Mouse (Mus musculus): ENCODE results near the gene Vmn1r116.
"Not testable (repeated sequence)": the region's sequence is repeated elsewhere in the genome, so short reads cannot be mapped to it uniquely, and the experiment has no call there.

The Vmn1r116 gene

GRCm38 (mm10) chr7:20871956-20872355 is at the start of gene Vmn1r116:
Vmn1r116 (plus strand) TSS chr7:20872256.
- not testable (repeated sequence) for DNase-seq

GRCm38 (mm10) chr7:20844885-20845284 is 27.2 kb upstream of the Vmn1r116 start, which contains the start of gene Vmn1r115:
Vmn1r115 (minus strand) TSS chr7:20844985.
- not testable (repeated sequence) for DNase-seq

GRCm38 (mm10) chr7:20884021-20884420 is 12.0 kb downstream of the Vmn1r116 start, which contains the start of gene Vmn1r117:
Vmn1r117 (minus strand) TSS chr7:20884121.
- DNase-seq, result not testable (repeated sequence)

- DNase-seq, result not testable (repeated sequence)
These were observed 40.2 kb downstream of the Vmn1r116 start, which contains the start of gene Vmn1r118 for GRCm38 (mm10) chr7:20912247-20912646. Vmn1r118 (minus strand) TSS chr7:20912347.

All from cerebellum, adult 9-10 months (tissue).